Mouse (Mus musculus) cerebellum, adult 9-10 months (tissue): Measurements from ENCODE around the gene Ppp3ca.

Source experiments
- DNase-seq: peaks from one replicate; pipeline ENCODE4 v3.0.0; 2022

Gene Ppp3ca

GRCm38 (mm10) chr3:136940733-136941601 lies 271.0 kb downstream of the Ppp3ca start:
- no peak for DNase-seq

GRCm38 (mm10) chr3:136941602-136941926 lies 271.6 kb downstream of the Ppp3ca start:
- no peak for DNase-seq

DNA sequence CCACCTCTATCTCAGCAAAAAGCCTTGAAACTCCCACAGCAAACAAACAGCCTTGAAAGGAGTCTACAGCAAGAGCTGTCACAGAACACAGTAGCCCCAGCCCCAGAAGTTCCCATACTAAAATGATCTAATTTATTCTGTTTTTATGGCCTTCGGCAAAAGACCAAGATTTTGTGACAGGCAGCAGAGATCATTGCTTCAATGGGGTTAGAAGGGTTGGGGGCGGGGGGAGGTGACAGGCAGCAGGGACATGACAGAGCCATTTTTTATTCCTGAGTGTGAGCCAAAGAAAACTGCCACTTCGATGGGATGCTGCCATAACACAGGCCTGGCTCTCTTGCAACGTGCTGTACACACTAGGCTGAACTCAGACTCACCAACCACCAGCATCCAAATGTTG lies 275.6 kb downstream of the Ppp3ca start:
- no peak for DNase-seq

- DNase-seq: peak; percentile 60
Observed at GRCm38 (mm10) chr3:136946662-136947061, 276.7 kb downstream of the Ppp3ca start.

DNA sequence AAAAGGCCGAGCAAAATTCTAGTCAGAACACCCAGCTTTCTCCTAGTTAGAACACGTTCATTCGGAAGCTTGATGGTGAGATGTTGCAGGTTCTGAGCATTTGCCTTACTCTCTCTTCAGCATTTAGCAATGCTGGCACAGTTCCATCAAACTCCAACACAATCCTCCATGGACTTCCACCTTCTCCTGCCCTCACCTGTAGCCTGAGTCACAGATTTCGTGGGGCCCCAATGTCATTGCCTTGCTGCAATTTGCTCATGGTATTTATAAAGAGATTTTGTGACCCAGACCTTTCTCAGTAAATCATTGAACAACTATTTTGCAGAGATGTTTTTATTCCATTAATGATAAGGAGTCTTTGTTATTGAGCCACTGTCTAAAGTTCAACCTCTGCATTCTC lies 278.2 kb downstream of the Ppp3ca start:
- no peak for DNase-seq

- no peak for DNase-seq
Observed at GRCm38 (mm10) chr3:136951792-136952191, 281.9 kb downstream of the Ppp3ca start.

DNA sequence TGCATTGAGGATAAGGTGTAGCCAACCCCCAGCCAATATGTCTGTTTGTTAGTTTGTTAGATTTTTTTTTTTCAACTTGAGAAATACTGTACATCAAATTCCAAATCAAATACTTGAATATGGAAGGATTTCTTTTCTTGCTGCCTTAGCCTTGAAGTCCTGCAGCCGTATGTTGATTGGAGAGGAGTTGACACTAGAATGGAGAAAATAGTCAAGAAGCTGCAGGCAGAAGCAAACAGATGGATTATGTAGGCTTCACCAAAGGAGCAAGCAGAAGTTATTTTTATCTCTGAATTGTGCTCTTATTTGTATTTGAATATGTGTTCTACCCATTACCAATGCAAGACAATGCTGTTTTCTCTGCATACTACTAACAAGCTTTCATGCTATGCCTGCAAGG lies 282.9 kb downstream of the Ppp3ca start:
- no peak for DNase-seq

DNA sequence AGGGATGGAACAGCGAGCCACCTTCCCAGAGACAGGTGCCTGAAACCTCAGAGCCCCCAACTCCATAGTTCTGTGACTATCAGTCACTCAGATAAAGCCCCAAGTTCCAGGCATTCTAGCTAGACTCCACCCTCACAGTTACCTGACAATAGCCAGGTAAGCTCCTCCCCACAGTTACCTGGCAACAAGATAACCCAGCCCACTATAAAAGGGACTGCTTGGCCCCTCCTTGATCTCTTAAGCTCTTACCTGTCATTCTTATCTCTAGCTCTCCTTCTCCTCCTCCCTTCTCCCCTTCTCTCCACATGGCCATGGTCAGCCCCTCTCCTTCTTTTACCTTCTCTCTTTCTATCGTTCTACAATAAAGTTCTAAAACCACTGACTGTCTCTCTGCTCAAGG lies 285.1 kb downstream of the Ppp3ca start:
- DNase-seq: no peak

- no peak for DNase-seq
Observed at GRCm38 (mm10) chr3:136960314-136960713, 290.4 kb downstream of the Ppp3ca start.

DNA sequence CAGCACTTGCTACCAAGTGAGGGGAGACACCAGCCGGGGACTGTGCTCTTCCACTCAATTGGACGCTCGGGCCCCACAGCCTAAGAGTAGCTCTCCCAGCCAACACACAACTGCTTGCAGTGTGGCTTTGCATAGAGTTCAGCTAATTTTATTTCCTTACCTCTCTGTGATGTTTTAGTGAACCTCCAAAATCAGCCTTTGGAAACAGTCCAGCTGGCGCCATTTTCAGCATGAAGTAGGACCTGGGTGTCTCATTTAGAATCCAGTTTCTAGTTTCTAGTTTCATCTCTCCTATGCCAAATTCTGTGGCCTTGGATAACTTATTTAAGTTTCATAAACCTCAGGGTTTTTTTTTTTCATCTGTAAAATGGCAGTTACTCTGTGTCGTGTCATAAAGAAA lies 296.9 kb downstream of the Ppp3ca start:
- DNase-seq: peak; percentile 58

DNA sequence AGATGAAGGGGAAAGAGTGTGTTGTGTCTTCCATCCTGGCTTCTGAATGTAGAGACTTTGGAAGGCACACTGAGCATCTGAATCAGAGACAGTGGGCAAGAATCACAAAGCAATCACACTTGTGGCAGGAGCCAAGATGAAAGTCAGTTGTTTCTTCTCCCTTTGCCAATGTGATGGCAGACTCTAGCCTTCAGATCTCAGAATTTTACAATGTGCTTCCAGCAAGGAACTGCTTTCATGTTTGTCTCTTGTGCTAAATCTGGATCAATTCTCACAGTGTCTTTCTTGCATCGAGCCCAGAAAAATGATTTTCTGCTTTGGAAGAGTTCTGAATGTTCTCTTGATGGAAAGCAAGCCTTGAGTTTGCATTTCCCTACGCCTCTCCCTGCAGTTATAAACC lies 297.6 kb downstream of the Ppp3ca start:
- no peak for DNase-seq

DNA sequence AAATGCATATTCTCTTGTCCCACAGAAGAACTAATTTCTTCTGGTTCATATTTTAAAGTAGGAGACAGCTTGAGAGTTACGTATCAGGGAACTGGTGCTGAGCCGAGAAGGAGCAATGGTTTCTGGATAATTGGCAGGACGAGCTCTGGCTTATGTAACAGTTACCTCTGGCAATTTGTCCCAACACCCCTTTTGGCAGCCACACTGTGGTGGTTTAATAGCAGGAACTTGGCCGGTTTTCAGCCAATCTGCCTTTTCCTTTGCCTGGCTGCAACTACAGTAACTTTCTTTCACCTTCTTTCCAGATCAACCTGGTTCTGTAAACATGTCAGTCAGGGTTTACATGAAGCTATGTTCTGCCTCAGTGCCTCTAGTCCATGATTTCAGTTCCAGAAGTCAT lies 299.9 kb downstream of the Ppp3ca start:
- DNase-seq: peak; percentile 97

DNA sequence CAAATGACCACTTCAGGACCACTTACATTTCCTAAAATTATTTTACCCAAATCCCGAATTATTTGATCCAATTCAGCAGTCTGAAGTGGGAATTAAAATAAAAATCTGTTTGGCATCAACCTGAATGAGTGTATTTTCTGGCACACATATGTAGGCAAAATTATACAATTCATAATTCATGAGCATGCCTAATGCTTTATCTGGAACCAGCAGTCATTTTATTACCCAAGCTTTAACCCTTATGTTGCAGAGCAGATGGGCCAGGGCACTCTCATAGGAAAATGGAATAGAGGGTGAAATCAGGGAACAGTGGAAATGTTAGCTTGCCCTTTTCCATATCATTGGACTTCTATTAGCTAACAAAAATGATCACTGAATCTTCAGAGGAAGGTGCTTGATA lies 307.9 kb downstream of the Ppp3ca start:
- no peak for DNase-seq

DNA sequence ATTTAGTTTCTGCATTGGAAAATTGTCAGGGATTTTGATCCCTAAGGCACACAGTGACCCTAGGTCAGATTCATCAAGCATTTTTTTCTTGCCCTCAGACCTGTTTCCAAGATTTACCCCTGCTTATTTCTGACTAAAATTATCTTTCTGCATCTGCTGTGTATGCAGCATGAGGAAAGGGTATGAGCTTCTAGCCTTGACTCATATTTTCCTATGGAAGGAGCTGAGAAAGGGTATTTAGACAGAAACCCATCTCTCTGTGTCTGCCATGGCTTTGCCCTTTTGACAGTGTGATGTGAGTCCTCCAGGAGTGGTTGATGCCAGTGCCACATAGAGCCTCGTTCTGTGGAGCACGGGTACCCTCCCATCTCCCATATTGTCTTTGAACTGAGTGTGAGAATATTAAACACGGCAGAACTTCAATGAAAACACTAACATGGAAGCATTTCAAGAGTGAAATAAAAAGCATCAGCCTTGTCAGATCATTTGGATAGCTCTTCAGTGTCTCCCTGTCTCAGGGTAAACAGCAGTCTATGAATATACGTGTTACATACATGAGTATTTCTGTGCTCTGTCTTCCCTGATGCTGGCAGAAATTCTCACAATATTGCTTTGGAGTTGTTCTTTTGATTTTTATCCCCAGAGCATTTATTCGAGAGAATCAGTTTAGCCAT lies 311.1 kb downstream of the Ppp3ca start:
- no peak for DNase-seq

GRCm38 (mm10) chr3:136981589-136981924 lies 311.6 kb downstream of the Ppp3ca start:
- no peak for DNase-seq

DNA sequence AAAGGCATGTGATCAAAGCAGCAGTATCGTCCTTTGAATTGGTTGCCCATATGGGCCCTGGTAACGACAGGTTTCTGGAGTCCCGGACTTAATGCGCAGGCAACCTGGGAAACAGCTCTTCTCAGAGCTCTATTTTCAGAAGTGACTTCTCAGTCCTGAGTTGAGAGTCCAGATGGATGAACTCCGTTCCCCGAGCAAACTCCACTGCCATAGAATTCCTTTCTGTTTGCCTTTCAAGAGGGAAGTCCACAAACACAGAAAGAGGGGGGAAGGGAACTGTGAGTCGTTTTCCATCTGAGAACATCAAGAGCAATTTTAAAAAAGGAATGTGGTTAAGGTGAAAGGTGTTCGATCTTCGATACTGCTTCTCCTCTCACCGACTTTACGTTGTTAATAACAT lies 312.1 kb downstream of the Ppp3ca start:
- DNase-seq: no peak

DNA sequence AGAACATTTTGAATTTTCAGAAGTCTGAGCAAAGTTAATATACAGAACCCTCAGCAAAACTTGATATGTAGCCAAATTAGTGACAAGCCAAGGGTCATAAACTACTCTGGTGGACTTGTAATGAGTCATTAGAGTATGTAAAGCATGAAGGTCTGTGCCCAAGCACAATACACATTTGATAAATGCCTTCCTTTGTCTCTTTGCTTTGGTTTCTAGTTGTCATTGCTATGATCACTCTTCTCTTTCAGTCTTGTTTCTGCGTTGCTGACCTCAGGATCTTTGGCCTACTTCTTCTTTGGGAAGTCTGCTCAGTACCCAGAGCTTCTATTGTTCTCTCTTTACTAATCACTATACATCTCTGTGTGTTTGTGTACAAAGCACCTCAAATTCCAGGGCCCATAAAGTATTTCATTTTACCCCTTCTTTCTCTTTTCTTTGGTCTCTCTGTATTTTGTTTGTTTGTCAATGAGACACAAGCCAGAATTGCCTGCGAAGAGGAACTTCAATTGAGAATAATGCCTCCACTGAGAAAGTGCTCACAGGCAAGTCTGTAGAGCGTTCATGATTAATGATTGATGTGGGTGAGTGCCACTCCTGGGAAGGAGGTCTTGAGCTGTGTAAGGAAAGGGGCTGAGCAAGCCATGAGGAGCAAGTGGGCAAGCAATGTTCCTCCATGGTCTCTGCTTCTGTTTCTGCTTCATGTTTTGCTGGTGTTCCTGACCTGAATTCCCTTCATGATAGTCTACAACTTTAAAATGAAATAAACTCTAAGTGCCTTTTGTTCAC lies 316.4 kb downstream of the Ppp3ca start:
- no peak for DNase-seq
